Mouse (Mus musculus) heart, postnatal 0 days (tissue): ENCODE results near the gene Fkrp.

Experiments used
- CTCF ChIP-seq: IDR thresholded peaks from 2 replicates; pipeline ENCODE4 v1.5.1; 2016; ENCODE audit warnings: antibody characterized with exemption, control low read depth, low read depth
- EP300 ChIP-seq: IDR thresholded peaks from 2 replicates; pipeline ENCODE4 v1.6.1; 2016; ENCODE audit warnings: antibody characterized with exemption, low read depth

DNA sequence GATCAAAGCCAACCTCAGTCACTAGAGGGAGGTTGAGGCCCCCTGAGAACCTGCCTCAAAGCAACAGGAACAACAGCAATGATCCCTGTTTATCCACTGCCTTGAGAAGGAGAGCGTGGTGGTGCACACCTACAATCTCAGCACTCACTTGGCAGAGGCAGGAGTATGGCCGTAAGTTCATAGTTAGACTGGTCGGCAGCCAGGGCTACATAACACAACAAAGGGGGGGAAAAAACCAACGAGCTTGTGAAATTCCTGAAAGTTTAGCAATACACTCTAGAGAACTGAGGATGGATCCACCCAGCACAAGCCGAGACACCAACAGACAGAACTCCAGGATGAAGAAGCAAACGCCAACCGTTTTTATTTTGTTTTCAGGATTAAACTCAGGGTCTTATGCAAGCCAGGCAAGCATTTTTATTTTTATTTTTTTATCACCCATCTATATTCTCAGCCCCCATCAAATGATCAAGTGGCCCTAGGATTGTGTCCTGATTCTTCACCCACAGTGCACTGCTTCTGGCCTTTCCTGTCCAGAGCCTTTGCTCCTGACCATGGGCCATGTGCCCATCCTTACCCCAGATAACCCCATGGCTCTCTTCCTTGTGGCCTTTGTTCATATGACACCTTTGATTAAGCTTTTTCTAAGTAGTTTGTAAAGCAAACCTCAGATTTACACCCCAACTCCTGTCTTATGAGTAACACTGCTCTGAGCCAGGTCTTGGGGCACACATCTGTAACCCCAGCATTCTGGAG is 52.9 kb downstream of the Fkrp start:
- TF ChIP-seq EP300 (no peak), CTCF (no peak)
